Mouse (Mus musculus): ENCODE results near the gene Hspbap1. TPM values are rescaled to one million over a fixed set of nuclear protein-coding genes. Genes with fewer than 3 reads are reported as not detected.

The Hspbap1 gene
- total and polyA plus RNA-seq, 3 experiments = 13.6 to 15.9 (median 15.3) TPM

DNA sequence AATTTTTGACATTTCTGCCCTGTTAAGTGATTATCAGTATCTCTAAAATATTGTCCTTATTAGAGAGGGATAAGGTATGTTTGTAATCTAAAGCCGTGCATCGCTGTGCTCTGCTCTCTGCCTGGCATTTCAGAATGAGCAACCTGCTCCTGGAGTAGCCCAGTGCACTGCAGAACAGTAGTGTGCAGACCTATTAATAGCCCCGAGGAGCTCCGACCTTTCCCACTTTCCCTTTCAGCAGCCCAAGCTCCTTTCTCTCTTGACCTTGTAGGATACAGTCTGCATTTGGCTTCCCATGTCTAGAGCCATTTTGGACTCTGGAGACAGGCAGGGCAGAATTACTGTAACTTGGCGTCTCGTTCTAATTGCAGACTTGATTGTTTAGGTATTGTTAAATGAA lies 18.2 kb downstream of the Hspbap1 start:
- TF ChIP-seq USF2 (conservative IDR thresholded peaks at IDR 0.05; ENCODE audit: low read depth, low read length) (no peak), MAFK (IDR thresholded peaks at IDR 0.05; ENCODE audit: insufficient replicate concordance, low read length) (no peak), ZMIZ1 (IDR thresholded peaks at IDR 0.05; ENCODE audit: low read depth, low read length) (no peak), POLR2A (IDR thresholded peaks at IDR 0.05; ENCODE audit: low read depth, low read length) (no peak), UBTF (IDR thresholded peaks at IDR 0.05; ENCODE audit: low read depth, low read length) (no peak), TBP (conservative IDR thresholded peaks at IDR 0.05; ENCODE audit: low read depth, low read length) (no peak), IRF4 (IDR thresholded peaks at IDR 0.05; ENCODE audit: low read depth, low read length) (no peak), KAT2A (IDR thresholded peaks at IDR 0.05; ENCODE audit: insufficient replicate concordance, low read length) (no peak), MXI1 (IDR thresholded peaks at IDR 0.05; ENCODE audit: low read depth, low read length) (no peak), ZC3H11A (IDR thresholded peaks at IDR 0.05; ENCODE audit: low read depth, low read length) (no peak), EP300 (IDR thresholded peaks at IDR 0.05; ENCODE audit: low read length) (no peak), JUND (conservative IDR thresholded peaks at IDR 0.05; ENCODE audit: low read depth, low read length) (no peak), RCOR1 (conservative IDR thresholded peaks at IDR 0.05; ENCODE audit: low read depth, low read length) (no peak), BHLHE40 (IDR thresholded peaks at IDR 0.05; ENCODE audit: low read depth, low read length) (no peak)

DNA sequence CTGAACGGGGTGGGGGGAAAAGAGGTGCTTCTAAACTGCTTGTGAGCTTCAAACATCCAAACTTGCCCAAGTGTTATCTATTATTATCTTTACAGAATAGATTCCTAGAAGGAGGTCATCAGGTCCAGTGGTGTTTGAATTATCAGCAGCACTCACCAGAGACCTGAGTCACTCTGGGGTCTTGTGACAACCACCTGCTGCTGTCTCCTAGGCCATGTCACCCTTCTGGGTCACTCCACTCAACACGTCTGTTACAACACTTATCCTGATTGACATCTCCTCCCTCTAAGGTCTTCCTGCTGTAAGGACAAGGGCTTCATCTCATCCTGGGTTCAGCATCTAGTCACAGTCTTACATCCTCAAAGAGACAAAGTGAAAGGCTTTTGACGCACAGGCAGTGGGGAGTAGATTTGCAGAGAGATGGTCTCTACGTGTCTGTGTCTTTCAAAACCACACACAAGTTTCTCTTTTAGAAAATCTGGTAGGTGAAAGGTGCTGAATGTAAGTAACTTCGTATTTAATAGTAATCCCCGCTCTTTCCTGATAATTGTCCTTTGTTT lies 21.9 kb downstream of the Hspbap1 start:
- H3K36me3 ChIP-seq (replicated peaks in 1 of 2; ENCODE audit: control insufficient read depth in 1 of 2, insufficient read depth in 1 of 2, low read length in 1 of 2) = peaks cover 24 to 70% of the 10 kb centered on the region in 2 experiments
- TF ChIP-seq TBP (conservative IDR thresholded peaks at IDR 0.05; ENCODE audit: low read depth, low read length) = no peak
- TF ChIP-seq CHD2 (IDR thresholded peaks at IDR 0.05; ENCODE audit: low read length) = no peak
- no peak for TF ChIP-seq ZKSCAN1 (IDR thresholded peaks at IDR 0.05; ENCODE audit: borderline replicate concordance, low read depth, low read length)
- no peak for TF ChIP-seq POLR2A (IDR thresholded peaks at IDR 0.05; ENCODE audit: low read depth, low read length)
- no peak for TF ChIP-seq BHLHE40 (IDR thresholded peaks at IDR 0.05; ENCODE audit: low read depth, low read length)
- TF ChIP-seq MYC (IDR thresholded peaks at IDR 0.05; ENCODE audit: low read depth, low read length) = no peak
- TF ChIP-seq ELF1 (IDR thresholded peaks at IDR 0.05; ENCODE audit: low read depth, low read length) = no peak
- in situ Hi-C loops (cut with MboI; ENCODE audit: low pct_ligation_motif_present, low pct_unique_long_range_greater_than_20kb, low sequenced_read_pairs) (no loop called here), dilution Hi-C loops (cut with MboI; ENCODE audit: extremely low pct_ligation_motif_present, extremely low pct_unique_long_range_greater_than_20kb, low sequenced_read_pairs) (no loop called here)
- no peaks in the 10 kb centered on the region for H3K9me3 ChIP-seq (replicated peaks; ENCODE audit: low read length)
- H3K27me3 ChIP-seq (replicated peaks) = no peaks in the 10 kb centered on the region
- no peak overlapping the region for H3K4me2 ChIP-seq (ENCODE audit: insufficient read depth, low read depth, poor library complexity, severe bottlenecking)
- DNase-seq (ENCODE audit: extremely low read depth) = no peak
- H3K9ac ChIP-seq (ENCODE audit: insufficient read depth, low read depth) = no peak overlapping the region
- no peak overlapping the region for H3K27ac ChIP-seq (ENCODE audit: insufficient read depth, low read depth)
- no peak overlapping the region for H3K4me3 ChIP-seq (replicated peaks in 1 of 3; ENCODE audit: low read depth in 2 of 3, low read length in 2 of 3, poor library complexity in 1 of 3)
- no peaks in the 10 kb centered on the region for H3K79me2 ChIP-seq (replicated peaks; ENCODE audit: control insufficient read depth, extremely low read depth, insufficient read depth, poor library complexity, severe bottlenecking)
- H3K4me1 ChIP-seq (ENCODE audit: control insufficient read depth in 1 of 2, insufficient read depth in 2 of 2) = no peaks in the 10 kb centered on the region

More for the DNA sequence above, 18.2 kb downstream of the Hspbap1 start:
- Histone ChIP-seq H3K4me1 (ENCODE audit: control insufficient read depth in 1 of 2, insufficient read depth in 2 of 2) (peaks cover 4 to 11% of the 10 kb centered on the region in 2 experiments; a peak in 3 of 4 replicates), H3K27ac (ENCODE audit: insufficient read depth, low read depth) (no peak overlapping the region), H3K9ac (ENCODE audit: insufficient read depth, low read depth) (no peak overlapping the region), H3K9me3 (replicated peaks; ENCODE audit: low read length) (no peaks in the 10 kb centered on the region), H3K4me2 (ENCODE audit: insufficient read depth, low read depth, poor library complexity, severe bottlenecking) (no peak overlapping the region), H3K4me3 (replicated peaks in 1 of 3; ENCODE audit: low read depth in 2 of 3, low read length in 2 of 3, poor library complexity in 1 of 3) (no peak overlapping the region), H3K36me3 (replicated peaks in 1 of 2; ENCODE audit: control insufficient read depth in 1 of 2, insufficient read depth in 1 of 2, low read length in 1 of 2) (peaks cover 21 to 52% of the 10 kb centered on the region in 2 experiments), H3K79me2 (replicated peaks; ENCODE audit: control insufficient read depth, extremely low read depth, insufficient read depth, poor library complexity, severe bottlenecking) (no peaks in the 10 kb centered on the region), H3K27me3 (replicated peaks) (no peaks in the 10 kb centered on the region)
- dilution Hi-C loops (cut with MboI; ENCODE audit: extremely low pct_ligation_motif_present, extremely low pct_unique_long_range_greater_than_20kb, low sequenced_read_pairs) (no loop called here), in situ Hi-C loops (cut with MboI; ENCODE audit: low pct_ligation_motif_present, low pct_unique_long_range_greater_than_20kb, low sequenced_read_pairs) (no loop called here)
- no peak for DNase-seq (ENCODE audit: extremely low read depth)

Measured in CH12.LX (cell line).